Mouse (Mus musculus) heart, postnatal 0 days (tissue): Measurements from ENCODE around the gene Vac14. TPM values are rescaled to one million over a fixed set of nuclear protein-coding genes. Genes with fewer than 3 reads are reported as not detected.

Experiments
- ATAC-seq: fragments of 200-750 bp; cut with Nextera tagmentation; 2 replicates; pipeline ENCODE4 v1.8.0; 2017; ENCODE audit warnings: low read depth, moderate number of reproducible peaks, moderate library complexity; ENCODE audit not compliant: insufficient read depth
- DNase-seq: peaks from one replicate; pipeline ENCODE4 v3.0.0-alpha.2; 2016; ENCODE audit warnings: low spot score
- H3K27ac ChIP-seq: fragments of 300-500 bp; sonication (generic); 2 replicates; pipeline ENCODE4 v1.5.1; 2014; ENCODE audit warnings: low read depth, mild to moderate bottlenecking
- H3K27me3 ChIP-seq: fragments of 300-500 bp; sonication (generic); 2 replicates; pipeline ENCODE4 v1.6.1; 2014; ENCODE audit warnings: low read length, mixed read lengths; ENCODE audit not compliant: control insufficient read depth, insufficient read depth
- H3K36me3 ChIP-seq: fragments of 300-500 bp; sonication (generic); replicated peaks from 2 replicates; pipeline ENCODE4 v1.6.1; 2014; ENCODE audit warnings: low read length, mixed read lengths; ENCODE audit not compliant: control insufficient read depth, insufficient read depth
- H3K4me1 ChIP-seq: fragments of 300-500 bp; sonication (generic); 2 replicates; pipeline ENCODE4 v1.6.1; 2014; ENCODE audit warnings: antibody characterized with exemption; ENCODE audit not compliant: control insufficient read depth, insufficient read depth
- H3K4me2 ChIP-seq: fragments of 300-500 bp; sonication (generic); 2 replicates; pipeline ENCODE4 v1.6.1; 2014; ENCODE audit warnings: low read depth, mild to moderate bottlenecking, low read length, moderate library complexity
- H3K4me3 ChIP-seq: fragments of 300-500 bp; sonication (generic); 2 replicates; pipeline ENCODE4 v1.5.1; 2014; ENCODE audit warnings: low read depth, low read length
- H3K9ac ChIP-seq: fragments of 300-500 bp; sonication (generic); replicated peaks from 2 replicates; pipeline ENCODE4 v1.6.1; 2014; ENCODE audit warnings: low read depth, low read length, mixed read lengths
- H3K9me3 ChIP-seq: fragments of 300-500 bp; sonication (generic); replicated peaks from 2 replicates; pipeline ENCODE4 v1.6.1; 2016; ENCODE audit warnings: low read length; ENCODE audit not compliant: control insufficient read depth
- CTCF ChIP-seq: IDR thresholded peaks from 2 replicates; pipeline ENCODE4 v1.5.1; 2016; ENCODE audit warnings: antibody characterized with exemption, control low read depth, low read depth
- EP300 ChIP-seq: IDR thresholded peaks from 2 replicates; pipeline ENCODE4 v1.6.1; 2016; ENCODE audit warnings: antibody characterized with exemption, low read depth
- WGBS: fragments of 180-500 bp; shearing (Covaris S2); extraction: QIAGEN DNeasy Blood & Tissue Kit; methylation state at CpG from one replicate; pipeline ENCODE4 v1.1.7; 2014; 5-methylcytosine and 5-hydroxymethylcytosine counted together
- polyA plus RNA-seq: library from polyadenylated mRNA; unstranded; fragments of >200 nt; fragmentation: Nextera tagmentation; extraction: Ambion mirVana; gene quantifications from 2 replicates; pipeline ENCODE4 v1.2.1, GENCODE M21; 2015
- total RNA-seq: library from RNA; depleted of rRNA; stranded (reverse); fragments of >200 nt; gene quantifications from 2 replicates; pipeline ENCODE4 v1.2.3, GENCODE M21; 2014; ENCODE audit warnings: low replicate concordance

Gene Vac14
- total and polyA plus RNA-seq, 2 experiments from 2014 or later, result 10.3 to 13.6 TPM

- H3K27ac ChIP-seq, result no peak overlapping the region
- DNase-seq (no peak), ATAC-seq (no peak)
- H3K36me3 ChIP-seq, result peaks cover 60% of the 10 kb centered on the region
- 92% methylated on average over 6 of the region's 6 CpGs for WGBS
- no peaks in the 10 kb centered on the region for H3K4me1 ChIP-seq
- no peaks in the 10 kb centered on the region for H3K27me3 ChIP-seq
- H3K9me3 ChIP-seq, result no peaks in the 10 kb centered on the region
- H3K9ac ChIP-seq, result no peak overlapping the region
- no peak for TF ChIP-seq CTCF
- TF ChIP-seq EP300, result no peak
- no peak overlapping the region for H3K4me2 ChIP-seq
- H3K4me3 ChIP-seq, result no peak overlapping the region
Measured at GRCm38 (mm10) chr8:110636182-110636581, 17.8 kb downstream of the Vac14 start.

- no peaks in the 10 kb centered on the region for H3K9me3 ChIP-seq
- no peaks in the 10 kb centered on the region for H3K27me3 ChIP-seq
- H3K4me3 ChIP-seq, result no peak overlapping the region
- no peak overlapping the region for H3K4me2 ChIP-seq
- WGBS, result 51% methylated on average over 5 of the region's 5 CpGs
- peaks cover 23% of the 10 kb centered on the region for H3K36me3 ChIP-seq
- peak; percentile 31 for DNase-seq
- TF ChIP-seq EP300, result no peak
- TF ChIP-seq CTCF, result 0 out of 2 replicates have a peak, but pooled peaks have one; percentile 2
- H3K9ac ChIP-seq, result no peak overlapping the region
- ATAC-seq, result no peak
- H3K4me1 ChIP-seq, result no peaks in the 10 kb centered on the region
- no peak overlapping the region for H3K27ac ChIP-seq
Measured at GRCm38 (mm10) chr8:110642331-110642730, 23.9 kb downstream of the Vac14 start.

- Histone ChIP-seq H3K4me1 (no peaks in the 10 kb centered on the region), H3K4me3 (no peak overlapping the region), H3K4me2 (no peak overlapping the region), H3K27ac (no peak overlapping the region), H3K9ac (no peak overlapping the region), H3K9me3 (no peaks in the 10 kb centered on the region), H3K36me3 (peaks cover 14% of the 10 kb centered on the region), H3K27me3 (no peaks in the 10 kb centered on the region)
- 50% methylated on average over 4 of the region's 4 CpGs for WGBS
- TF ChIP-seq CTCF, result no peak
- no peak for TF ChIP-seq EP300
- DNase-seq (no peak), ATAC-seq (no peak)
Measured at GRCm38 (mm10) chr8:110643177-110643576, 24.8 kb downstream of the Vac14 start.

GRCm38 (mm10) chr8:110644422-110644821 is 26.0 kb downstream of the Vac14 start:
- DNase-seq, result no peak
- H3K4me3 ChIP-seq, result no peak overlapping the region
- no peak overlapping the region for H3K27ac ChIP-seq
- no peak for TF ChIP-seq EP300
- H3K4me2 ChIP-seq, result no peak overlapping the region
- H3K9me3 ChIP-seq, result no peaks in the 10 kb centered on the region
- no peak overlapping the region for H3K9ac ChIP-seq
- WGBS, result 37% methylated on average over 4 of the region's 4 CpGs
- peaks cover 21% of the 10 kb centered on the region for H3K36me3 ChIP-seq
- ATAC-seq, result no peak
- H3K27me3 ChIP-seq, result no peaks in the 10 kb centered on the region
- H3K4me1 ChIP-seq, result no peaks in the 10 kb centered on the region

GRCm38 (mm10) chr8:110644901-110645300 is 26.5 kb downstream of the Vac14 start:
- Histone ChIP-seq H3K27me3 (no peaks in the 10 kb centered on the region), H3K4me2 (no peak overlapping the region), H3K9ac (no peak overlapping the region), H3K9me3 (no peaks in the 10 kb centered on the region), H3K4me3 (no peak overlapping the region), H3K27ac (no peak overlapping the region), H3K4me1 (no peaks in the 10 kb centered on the region), H3K36me3 (peaks cover 25% of the 10 kb centered on the region)
- TF ChIP-seq EP300 (no peak), CTCF (no peak)
- WGBS, result 80% methylated on average over 2 of the region's 2 CpGs
- DNase-seq (no peak), ATAC-seq (no peak)

GRCm38 (mm10) chr8:110645340-110645739 is 27.0 kb downstream of the Vac14 start:
- no peaks in the 10 kb centered on the region for H3K27me3 ChIP-seq
- ATAC-seq (no peak), DNase-seq (no peak)
- no peak overlapping the region for H3K4me2 ChIP-seq
- H3K9ac ChIP-seq, result no peak overlapping the region
- H3K4me1 ChIP-seq, result no peaks in the 10 kb centered on the region
- H3K4me3 ChIP-seq, result no peak overlapping the region
- TF ChIP-seq EP300 (no peak), CTCF (no peak)
- no peaks in the 10 kb centered on the region for H3K9me3 ChIP-seq
- peaks cover 26% of the 10 kb centered on the region for H3K36me3 ChIP-seq
- H3K27ac ChIP-seq, result no peak overlapping the region
- 92% methylated on average over 3 of the region's 3 CpGs for WGBS
